Mouse (Mus musculus): ENCODE data around the gene Apaf1. TPM values are rescaled to one million over a fixed set of nuclear protein-coding genes. Genes with fewer than 3 reads are reported as not detected.

The Apaf1 gene
- polyA plus RNA-seq, 1 experiment from 2014 or later = 18.5 TPM

DNA sequence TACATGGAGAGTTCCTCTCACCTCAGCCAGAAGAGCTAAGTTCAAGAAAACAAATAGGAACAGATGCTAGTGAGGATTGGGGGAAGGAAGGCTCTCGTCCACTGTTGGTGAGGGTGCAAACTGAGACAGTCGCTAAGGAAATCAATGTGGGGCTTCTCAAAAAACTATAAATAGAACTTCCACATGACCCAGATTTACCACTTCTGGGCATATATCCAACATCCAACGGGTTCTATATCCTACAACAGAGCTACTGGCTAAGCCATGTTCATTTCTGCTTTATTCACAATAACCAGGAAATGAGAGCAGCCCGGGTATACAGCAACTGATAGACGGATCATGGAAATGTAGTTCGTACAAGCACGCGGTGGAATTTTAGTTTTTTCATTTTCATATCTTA, 99.5 kb downstream of the Apaf1 start:
- no peak for DNase-seq (ENCODE audit: low spot score)

DNA sequence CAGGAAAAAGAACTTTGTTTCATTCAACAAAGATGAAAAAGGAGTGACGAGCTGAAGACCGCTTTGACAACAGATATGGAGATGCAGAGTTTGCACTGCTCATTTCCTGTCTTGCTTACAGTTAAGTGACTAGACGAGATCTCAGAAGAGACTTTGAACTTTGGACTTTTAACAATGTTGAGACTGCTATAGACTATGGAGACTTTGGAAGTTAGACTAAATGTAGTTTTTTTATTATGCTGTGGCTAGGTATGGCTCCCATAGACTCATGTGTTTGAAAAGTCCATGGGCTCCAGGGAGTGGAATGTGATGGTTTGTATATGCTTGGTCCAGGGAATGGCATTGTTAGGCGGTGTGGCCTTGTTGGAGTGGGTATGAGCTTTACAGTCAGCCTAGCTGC, 100.8 kb downstream of the Apaf1 start:
- no peak for DNase-seq (ENCODE audit: low spot score)

DNA sequence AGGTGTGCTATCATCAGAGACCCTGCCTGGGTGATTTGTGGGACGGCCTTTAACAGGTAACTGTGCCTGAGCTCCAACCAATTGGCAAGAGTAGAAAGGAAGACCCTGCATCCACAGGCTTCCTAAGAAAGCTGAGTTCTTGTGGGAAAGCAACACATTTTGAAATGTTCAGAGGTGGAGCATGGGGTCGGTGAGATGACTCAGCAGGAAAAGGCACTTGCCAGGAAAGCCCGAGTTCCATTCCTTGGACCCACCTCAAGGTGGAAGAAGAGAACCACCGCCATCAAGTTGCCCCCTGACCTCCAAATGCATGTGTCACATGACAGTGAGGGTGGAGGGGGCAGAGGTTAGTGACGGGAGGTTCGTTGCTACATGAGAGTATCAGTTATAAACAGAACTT, 108.1 kb downstream of the Apaf1 start:
- no peak for DNase-seq (ENCODE audit: low spot score)

DNA sequence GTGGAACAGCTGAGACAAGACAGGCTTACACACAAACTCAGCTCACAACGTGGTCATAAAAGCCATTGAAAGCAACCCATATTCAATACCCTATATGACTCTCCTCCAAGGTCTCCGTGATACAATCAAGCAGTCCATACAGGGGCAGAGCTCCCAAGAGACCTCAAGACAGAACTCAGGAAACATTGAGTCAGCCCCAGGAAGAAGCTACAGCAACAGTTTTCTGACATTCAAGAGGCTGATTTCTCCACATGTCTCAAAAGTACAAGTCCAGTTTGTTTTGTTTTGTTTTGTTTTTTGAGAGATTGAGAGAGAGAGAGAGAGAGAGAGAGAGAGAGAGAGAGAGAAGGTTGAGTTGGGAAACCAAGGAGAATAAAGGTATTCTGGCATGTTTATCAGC, 108.5 kb downstream of the Apaf1 start:
- DNase-seq (ENCODE audit: low spot score) = no peak

DNA sequence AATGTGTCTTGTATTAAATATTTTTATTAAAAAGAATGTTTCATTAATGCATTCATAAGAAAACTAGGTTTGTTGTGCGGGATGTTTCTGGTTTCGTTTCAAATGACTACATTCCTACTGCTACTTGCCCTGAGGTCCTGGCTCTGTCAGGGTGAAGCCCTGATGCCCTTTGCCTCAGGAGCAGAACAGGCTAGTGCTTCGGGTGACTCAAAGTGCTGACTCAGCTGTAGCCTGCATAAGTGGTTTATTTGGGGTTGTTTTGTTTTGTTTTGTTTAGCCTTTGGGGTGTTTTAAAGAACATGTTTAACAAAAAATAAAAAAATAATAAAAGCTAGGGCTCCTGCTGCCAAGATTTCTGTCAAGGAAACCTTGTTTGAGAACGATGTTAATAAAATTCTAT, 112.0 kb downstream of the Apaf1 start:
- DNase-seq (ENCODE audit: low spot score) = no peak

DNA sequence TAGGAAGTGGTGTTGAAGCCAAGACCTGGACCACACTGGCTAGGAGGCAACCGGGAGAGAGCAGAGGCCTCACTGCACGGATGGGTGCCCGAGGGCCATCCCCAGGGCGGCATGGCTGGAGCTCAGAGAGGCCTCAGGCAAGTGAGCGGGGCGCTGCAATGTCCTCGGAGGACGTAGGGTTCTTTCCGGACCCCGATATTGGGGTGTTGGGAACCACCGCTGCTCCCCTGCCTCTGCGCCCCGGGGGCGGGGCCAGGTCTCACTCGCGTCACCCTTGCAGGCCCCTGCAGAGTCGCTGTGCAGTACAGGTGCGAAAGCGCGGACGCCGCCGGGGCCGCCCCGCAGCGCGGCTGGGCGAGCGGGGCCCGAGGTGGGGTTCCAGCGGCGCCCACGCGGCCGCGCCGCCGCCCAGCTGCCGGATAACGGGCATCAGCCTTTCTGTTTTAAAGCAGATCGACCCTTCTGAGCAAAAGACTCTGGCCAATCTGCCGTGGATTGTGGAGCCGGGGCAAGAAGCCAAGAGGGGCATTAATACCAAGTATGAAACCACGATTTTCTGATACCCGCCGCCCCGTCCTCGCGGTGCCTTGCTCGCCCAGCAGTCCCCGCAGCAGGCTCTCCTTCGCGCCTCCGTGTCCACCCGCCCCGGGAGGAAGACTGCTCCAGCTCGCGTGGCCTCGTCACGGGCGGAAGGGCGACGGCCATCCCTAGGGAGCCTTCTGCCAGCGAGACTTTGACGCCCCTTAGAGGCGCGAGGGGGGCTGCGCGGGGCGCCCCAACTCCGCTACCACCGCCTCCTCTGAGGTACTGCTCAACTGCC, 113.0 kb downstream of the Apaf1 start:
- no peak for DNase-seq (ENCODE audit: low spot score)

DNA sequence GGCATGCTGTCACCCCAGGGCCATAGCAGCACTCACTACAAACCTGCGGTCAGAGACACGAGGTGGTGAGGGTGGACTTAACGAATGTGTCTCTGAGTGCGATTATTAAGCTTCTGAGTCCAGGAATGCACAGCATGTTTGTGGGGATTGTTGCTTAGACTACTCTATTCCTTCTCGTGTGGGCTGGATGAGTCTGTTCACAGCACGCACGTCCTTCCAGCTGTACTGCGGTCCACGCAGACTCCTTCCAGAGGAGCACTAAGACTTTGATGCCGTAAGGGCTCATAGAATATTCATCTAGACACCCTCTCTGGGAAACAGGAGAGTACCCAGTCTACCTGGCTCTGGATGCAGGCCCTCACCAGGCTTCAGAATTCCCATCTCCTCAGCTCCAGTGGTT, 114.3 kb downstream of the Apaf1 start:
- no peak for DNase-seq (ENCODE audit: low spot score)

DNA sequence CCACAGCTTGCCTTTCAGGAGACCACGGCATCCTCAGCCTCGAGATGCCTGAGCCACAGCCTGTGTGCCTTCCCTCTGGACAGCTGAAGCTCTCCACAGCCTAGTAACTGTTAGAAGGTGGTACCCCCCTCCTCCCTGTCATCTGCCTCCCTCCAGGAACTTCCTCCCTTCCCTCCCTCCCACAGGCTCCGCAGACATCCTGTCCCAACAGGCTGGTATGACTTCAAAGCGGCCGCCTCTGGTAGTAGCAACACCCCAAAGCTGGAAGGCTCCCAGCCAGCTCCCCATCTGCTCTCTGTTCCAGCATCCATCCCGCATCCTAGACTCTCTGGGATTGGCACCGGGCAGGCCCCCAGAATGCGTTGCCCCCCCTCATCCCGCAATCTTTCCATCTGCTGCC, 115.7 kb downstream of the Apaf1 start:
- no peak for DNase-seq (ENCODE audit: low spot score)

DNA sequence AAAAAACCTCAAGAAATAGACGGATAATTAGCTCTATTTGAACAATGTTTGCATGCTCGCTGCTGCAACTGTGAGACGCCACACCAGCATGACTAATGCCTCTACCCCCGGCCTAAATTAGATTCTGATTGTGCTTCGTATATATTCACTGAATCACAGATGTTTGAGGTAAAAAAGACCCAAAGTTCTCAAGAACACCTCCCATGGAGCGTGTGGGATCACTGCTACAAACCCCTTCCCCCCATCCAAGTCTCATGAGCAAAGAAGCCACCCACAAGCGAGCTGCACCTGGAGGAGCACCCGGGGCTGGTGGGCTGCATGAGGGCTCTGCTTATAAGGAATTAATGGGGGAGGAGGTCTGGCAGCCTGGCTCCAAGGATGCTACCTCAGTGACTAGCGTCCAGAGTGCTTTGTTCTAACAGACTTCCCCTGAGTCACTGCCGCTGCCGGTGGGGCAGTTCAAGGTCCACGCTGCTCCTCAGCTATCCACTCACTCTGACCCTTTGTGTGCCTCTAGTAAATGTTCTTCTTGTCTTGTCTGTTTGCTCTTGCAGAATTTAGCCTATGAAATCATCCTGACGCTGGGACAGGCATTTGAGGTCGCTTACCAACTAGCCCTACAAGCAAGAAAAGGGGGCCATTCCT, 116.8 kb downstream of the Apaf1 start:
- no peak for DNase-seq (ENCODE audit: low spot score)

DNA sequence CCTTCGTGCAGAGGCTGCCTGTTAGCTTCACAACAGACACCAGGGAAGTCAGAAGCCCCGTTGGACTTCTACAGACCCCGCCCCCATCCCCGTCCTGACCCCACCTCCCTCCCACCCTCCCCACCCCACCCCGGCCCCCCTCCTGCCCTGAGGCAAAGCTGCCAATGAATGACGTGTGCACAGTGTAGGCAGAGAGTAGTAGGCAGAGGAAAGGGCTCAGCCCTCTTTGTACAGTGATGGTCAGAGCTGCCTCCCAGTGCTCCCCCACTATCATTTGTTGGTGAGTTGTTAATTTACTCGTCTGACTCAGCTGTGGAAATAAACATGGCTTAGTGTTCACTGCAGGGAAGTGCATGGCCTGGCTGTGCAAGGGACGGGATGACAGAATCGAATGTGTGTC, 118.1 kb downstream of the Apaf1 start:
- DNase-seq (ENCODE audit: low spot score) = no peak

DNA sequence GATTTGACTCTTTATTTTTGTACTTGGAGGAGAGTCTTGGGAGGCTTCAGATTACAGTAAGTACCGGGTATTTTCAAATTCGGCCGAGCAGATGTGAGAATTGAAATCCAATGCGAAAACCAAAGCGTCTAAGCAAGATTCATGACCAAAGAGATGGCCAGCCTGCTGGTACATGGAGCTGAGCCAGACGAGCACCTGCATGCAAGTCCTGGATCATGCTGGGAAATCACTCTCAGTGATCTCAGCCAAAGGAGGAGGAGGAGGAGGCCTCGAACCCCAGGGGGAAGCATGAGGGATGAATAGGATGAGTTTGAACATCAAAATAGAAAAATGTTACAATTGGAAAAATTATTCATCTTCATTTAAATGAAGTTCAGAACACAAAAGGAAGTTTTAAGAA, 122.2 kb downstream of the Apaf1 start:
- DNase-seq (ENCODE audit: low spot score) = no peak

DNA sequence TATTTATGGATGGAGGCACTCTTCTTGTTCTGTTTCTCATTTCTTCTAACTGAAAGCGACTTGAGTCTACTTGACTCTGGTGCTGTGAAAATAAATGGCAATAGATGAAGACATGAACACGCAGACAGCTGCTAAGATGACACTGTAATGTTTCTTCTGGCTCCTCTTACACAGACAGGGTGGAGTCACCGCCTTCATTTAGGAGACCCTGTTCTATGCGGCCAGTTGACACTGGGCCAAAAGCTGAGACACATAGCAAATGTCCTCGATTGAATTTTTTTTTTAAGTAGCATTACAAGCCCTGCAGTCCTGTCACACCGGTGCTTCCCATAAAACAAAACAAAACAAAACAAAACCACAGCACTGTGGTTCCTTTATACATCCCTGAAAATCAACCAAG, 128.7 kb downstream of the Apaf1 start:
- no peak for DNase-seq (ENCODE audit: low spot score)

DNA sequence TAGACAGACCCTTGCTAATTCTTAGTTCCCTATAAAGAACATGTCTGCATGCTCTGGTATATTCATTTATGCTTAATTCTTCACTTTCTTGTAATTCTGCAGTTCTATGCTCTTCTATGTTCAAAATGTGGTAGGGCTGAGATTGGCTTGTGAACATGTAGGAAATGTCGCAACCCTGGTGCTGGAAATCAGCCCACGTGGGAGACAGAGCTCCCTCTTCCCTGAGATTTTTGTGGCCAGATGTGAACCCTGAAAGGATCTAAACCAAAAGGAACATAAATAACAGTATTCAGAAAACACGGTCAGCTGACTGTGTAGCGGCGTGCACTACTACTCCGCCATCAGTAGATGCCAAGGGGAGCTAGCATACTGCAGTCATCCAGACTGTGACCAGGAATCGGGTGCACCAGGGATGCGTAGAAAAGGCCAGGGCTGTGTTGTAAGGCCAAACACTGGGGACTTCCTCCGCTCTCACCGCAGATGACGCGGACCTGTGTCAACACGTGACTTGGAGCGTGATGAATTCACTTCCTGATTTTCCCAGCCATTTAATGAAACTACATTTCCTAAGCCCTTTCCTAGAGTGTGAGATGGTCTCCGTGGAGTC, 129.4 kb downstream of the Apaf1 start:
- no peak for DNase-seq (ENCODE audit: low spot score)

DNA sequence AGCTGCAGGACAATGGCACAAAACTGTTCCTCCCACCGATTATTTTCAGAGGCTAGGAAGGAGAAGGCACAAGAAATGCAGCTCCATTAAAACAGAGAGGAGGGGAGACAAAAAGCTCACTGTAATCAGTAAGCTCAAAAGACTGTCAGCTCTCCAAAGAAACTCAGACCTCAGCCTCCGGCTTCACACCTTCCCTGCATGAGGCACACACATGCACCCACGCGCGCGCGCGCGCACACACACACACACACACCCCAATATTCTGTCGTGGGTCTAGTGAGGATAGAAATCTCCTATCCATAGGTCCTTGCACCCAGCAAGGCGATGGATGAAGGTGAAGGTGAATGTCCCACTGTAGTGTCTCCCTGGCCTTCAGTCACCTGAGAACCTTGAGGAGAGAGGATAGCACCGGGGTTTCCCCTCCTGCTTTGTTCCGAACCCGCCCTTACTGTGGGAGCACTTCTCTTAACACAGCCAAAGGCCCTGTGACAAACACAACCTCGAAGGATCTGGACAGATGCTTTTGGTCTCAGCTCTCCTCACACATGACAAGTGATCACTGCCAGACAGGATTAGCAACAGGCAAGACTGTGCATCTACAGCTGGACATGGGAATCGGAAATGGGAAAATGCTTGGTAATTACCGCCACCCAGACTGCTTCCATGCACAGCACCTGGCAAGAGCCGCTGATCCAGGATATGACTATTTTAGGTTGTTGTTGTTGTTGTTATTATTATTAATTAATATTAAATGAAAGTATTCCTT, 134.8 kb downstream of the Apaf1 start:
- DNase-seq (ENCODE audit: low spot score) = no peak

DNA sequence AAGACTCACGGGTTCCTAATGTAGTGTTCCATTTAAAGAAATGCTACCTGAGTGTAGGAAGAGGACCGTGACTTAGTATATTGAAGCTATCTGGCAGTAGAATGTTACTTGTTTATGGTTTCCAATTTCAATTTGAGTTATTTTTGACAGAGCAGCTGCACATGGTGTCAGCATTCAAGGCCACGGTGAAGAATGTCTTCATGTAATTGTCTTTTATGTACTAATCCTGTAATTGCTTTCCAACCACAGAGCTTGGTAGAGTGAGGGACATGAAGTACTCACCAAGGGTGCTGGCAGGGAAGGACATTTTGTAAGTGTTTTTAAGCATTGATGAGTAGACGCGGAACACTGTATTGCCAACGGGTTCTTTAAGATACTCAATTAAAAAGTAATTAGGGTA, 135.5 kb downstream of the Apaf1 start:
- no peak for DNase-seq (ENCODE audit: low spot score)

DNA sequence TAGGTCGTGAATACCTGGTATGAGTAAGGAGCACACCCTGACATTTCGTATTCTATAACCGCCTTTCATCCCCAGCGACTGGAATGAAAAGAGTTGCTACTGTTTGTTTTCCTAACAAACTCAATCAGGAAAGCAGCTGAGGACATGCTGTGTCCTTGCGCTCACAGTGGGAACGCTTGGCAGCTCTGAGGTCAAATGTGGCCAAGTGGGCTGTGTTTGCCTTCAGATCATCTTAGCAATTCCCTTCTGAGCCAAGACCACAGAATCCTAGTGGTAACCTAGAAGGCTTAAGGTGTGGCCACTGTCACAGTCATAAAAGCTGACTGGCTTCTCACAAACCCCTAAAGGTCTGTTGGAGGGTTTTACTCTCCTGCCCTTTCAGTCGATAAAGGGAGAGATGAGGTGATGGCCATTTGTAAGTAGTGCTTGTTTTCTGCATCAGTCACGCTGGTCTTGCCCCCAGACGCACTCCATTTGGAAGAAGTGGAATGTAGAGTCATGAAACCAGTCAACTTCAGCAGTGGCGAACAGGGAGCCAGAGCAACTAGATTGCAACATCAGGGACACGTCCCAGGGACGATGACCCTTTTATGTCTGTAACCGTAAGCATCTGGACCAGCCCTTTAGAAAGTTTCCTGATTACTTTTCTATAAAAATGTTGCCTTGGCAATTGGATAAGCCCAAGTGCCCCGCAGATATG, 140.4 kb downstream of the Apaf1 start:
- DNase-seq (ENCODE audit: low spot score) = no peak

DNA sequence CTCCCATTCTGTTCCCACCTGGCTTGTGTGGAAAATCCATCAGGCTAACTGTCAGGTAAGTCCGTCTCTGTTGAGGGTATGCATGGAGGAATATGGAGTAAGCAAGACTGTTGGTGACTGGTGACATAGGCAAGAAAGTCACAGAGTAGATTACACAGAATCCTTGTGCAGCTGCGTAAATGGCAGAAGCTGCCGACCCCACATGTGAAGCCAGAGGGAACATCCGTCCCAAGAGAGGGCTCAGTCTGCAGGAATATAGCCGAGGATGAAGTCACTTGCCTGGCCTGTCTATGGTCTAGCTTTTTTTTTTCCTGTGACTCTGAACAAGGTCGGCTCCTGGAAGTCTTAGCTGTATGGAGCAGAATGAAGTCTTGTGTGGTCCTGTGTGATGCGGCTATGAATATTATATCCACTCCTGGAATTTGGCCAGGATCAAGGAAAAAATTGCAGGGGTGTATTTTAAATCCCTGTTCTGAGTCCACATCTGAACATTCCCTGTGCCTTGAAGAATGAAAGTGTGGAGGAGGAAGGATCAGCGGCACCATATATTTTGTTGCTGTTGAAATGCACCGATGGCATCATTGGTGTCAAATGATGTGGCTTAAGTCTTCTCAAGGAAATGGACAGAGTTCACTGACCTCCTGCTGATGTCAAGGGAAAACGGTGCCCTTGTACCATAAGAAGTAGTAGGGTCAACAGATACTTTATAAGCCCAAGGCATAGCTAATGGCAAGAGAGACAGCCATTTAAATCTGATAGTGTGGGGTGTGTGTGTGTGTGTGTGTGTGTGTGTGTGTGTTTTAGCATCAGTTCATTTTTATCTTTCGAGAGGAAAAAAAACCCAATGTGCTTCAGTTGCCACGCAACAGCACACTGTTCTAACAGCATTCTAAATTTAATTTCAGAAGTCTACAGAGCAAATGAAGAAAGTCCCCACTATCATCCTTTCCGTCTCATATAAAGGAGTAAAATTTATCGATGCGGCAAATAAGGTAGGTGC, 141.7 kb downstream of the Apaf1 start:
- DNase-seq (ENCODE audit: low spot score) = no peak
